Mouse (Mus musculus) liver, embryonic 11.5 days (tissue): ENCODE measurements around the gene Klhl20. TPM values are rescaled to one million over a fixed set of nuclear protein-coding genes. Genes with fewer than 3 reads are reported as not detected.
A peak's percentile ranks its signal among the peaks of the same experiment; 100 is the strongest.

Source experiments
- ATAC-seq: fragments of 200-750 bp; cut with Nextera tagmentation; replicated peaks from 2 replicates; pipeline ENCODE4 v1.8.0; 2017; ENCODE audit warnings: moderate number of reproducible peaks, mild to moderate bottlenecking, moderate TSS enrichment, moderate library complexity; ENCODE audit not compliant: low FRiP score
- DNase-seq: peaks from one replicate; pipeline ENCODE4 v3.0.0-alpha.2; 2017; ENCODE audit warnings: low spot score
- H3K27ac ChIP-seq: fragments of 300-500 bp; sonication (generic); 2 replicates; pipeline ENCODE4 v1.5.1; 2014; ENCODE audit warnings: mild to moderate bottlenecking, low read depth, low read length, control low read depth
- H3K27me3 ChIP-seq: fragments of 300-500 bp; sonication (generic); replicated peaks from 2 replicates; pipeline ENCODE4 v1.6.1; 2014; ENCODE audit warnings: low read length, mixed read lengths; ENCODE audit not compliant: control insufficient read depth, insufficient read depth
- H3K36me3 ChIP-seq: fragments of 300-500 bp; sonication (generic); 2 replicates; pipeline ENCODE4 v1.6.1; 2014; ENCODE audit warnings: mild to moderate bottlenecking, low read length, moderate library complexity, mixed read lengths; ENCODE audit not compliant: control insufficient read depth, insufficient read depth
- H3K4me1 ChIP-seq: fragments of 300-500 bp; sonication (generic); replicated peaks from 2 replicates; pipeline ENCODE4 v1.6.1; 2014; ENCODE audit warnings: low read length, mixed read lengths; ENCODE audit not compliant: control insufficient read depth, insufficient read depth
- H3K4me2 ChIP-seq: fragments of 300-500 bp; sonication (generic); 2 replicates; pipeline ENCODE4 v1.6.1; 2014; ENCODE audit warnings: mild to moderate bottlenecking, control low read depth, moderate library complexity
- H3K4me3 ChIP-seq: fragments of 300-500 bp; sonication (generic); 2 replicates; pipeline ENCODE4 v1.5.1; 2014; ENCODE audit warnings: low read depth, low read length, control low read depth
- H3K9ac ChIP-seq: fragments of 300-500 bp; sonication (generic); 2 replicates; pipeline ENCODE4 v1.6.1; 2014; ENCODE audit warnings: low read depth, low read length, control low read depth
- H3K9me3 ChIP-seq: fragments of 300-500 bp; sonication (generic); 2 replicates; pipeline ENCODE4 v1.6.1; 2016; ENCODE audit warnings: low read length, inconsistent platforms, mixed read lengths; ENCODE audit not compliant: control insufficient read depth
- WGBS: fragments of 180-500 bp; shearing (Covaris S2); extraction: QIAGEN DNeasy Blood & Tissue Kit; methylation state at CpG from one replicate; pipeline ENCODE4 v1.1.7; 2014; 5-methylcytosine and 5-hydroxymethylcytosine counted together
- polyA plus RNA-seq: library from polyadenylated mRNA; unstranded; fragments of >200 nt; fragmentation: Nextera tagmentation; extraction: Ambion mirVana; gene quantifications from 2 replicates; pipeline ENCODE4 v1.2.1, GENCODE M21; 2014

Gene Klhl20
- polyA plus RNA-seq, 1 experiment from 2014 or later: 14.6 TPM

GRCm38 (mm10) chr1:161046972-161047371 is 84.3 kb downstream of the Klhl20 start:
- H3K4me2 ChIP-seq: no peak overlapping the region
- H3K27me3 ChIP-seq: no peaks in the 10 kb centered on the region
- no peak overlapping the region for H3K27ac ChIP-seq
- no peaks in the 10 kb centered on the region for H3K9me3 ChIP-seq
- peaks cover 18% of the 10 kb centered on the region for H3K36me3 ChIP-seq
- H3K9ac ChIP-seq: no peak overlapping the region
- ATAC-seq (no peak), DNase-seq (no peak)
- 83% methylated on average over 3 of the region's 3 CpGs for WGBS
- H3K4me1 ChIP-seq: no peaks in the 10 kb centered on the region
- H3K4me3 ChIP-seq: no peak overlapping the region

- Histone ChIP-seq H3K4me2 (no peak overlapping the region), H3K27ac (no peak overlapping the region), H3K36me3 (peaks cover 27% of the 10 kb centered on the region), H3K9me3 (no peaks in the 10 kb centered on the region), H3K4me1 (0 out of 2 replicates have a peak, but pooled peaks cover 2% of the 10 kb centered on the region), H3K4me3 (no peak overlapping the region), H3K9ac (no peak overlapping the region), H3K27me3 (no peaks in the 10 kb centered on the region)
- 93% methylated on average over 7 of the region's 7 CpGs for WGBS
- ATAC-seq: no peak
- no peak for DNase-seq
Observed at GRCm38 (mm10) chr1:161041261-161042020, 89.9 kb downstream of the Klhl20 start.

- Histone ChIP-seq H3K36me3 (peaks cover 28% of the 10 kb centered on the region), H3K9me3 (no peaks in the 10 kb centered on the region), H3K4me3 (no peak overlapping the region), H3K9ac (no peak overlapping the region), H3K27ac (peak overlapping the region; percentile 19; the same call in 1 of the 2 replicates), H3K27me3 (no peaks in the 10 kb centered on the region), H3K4me2 (no peak overlapping the region), H3K4me1 (0 out of 2 replicates have a peak, but pooled peaks cover 2% of the 10 kb centered on the region)
- no peak for ATAC-seq
- DNase-seq: peak; percentile 39
Observed at GRCm38 (mm10) chr1:161040855-161041254, 90.5 kb downstream of the Klhl20 start.

- DNase-seq (no peak), ATAC-seq (peak; percentile 2; the same call in 1 of the 2 replicates)
- WGBS: 75% methylated on average over 1 of the region's 1 CpGs
- H3K9ac ChIP-seq: no peak overlapping the region
- H3K9me3 ChIP-seq: no peaks in the 10 kb centered on the region
- 0 out of 2 replicates have a peak, but pooled peaks cover 2% of the 10 kb centered on the region for H3K4me1 ChIP-seq
- no peak overlapping the region for H3K4me3 ChIP-seq
- H3K36me3 ChIP-seq: peaks cover 32% of the 10 kb centered on the region
- H3K4me2 ChIP-seq: no peak overlapping the region
- H3K27me3 ChIP-seq: no peaks in the 10 kb centered on the region
- H3K27ac ChIP-seq: peak overlapping the region; percentile 19; the same call in 1 of the 2 replicates
Observed at GRCm38 (mm10) chr1:161040426-161040770, 90.9 kb downstream of the Klhl20 start.

GRCm38 (mm10) chr1:161039741-161040425 is 91.4 kb downstream of the Klhl20 start:
- Histone ChIP-seq H3K4me1 (0 out of 2 replicates have a peak, but pooled peaks cover 2% of the 10 kb centered on the region), H3K27me3 (no peaks in the 10 kb centered on the region), H3K4me2 (no peak overlapping the region), H3K9ac (no peak overlapping the region), H3K9me3 (no peaks in the 10 kb centered on the region), H3K36me3 (peaks cover 32% of the 10 kb centered on the region), H3K27ac (peak overlapping the region; percentile 99), H3K4me3 (no peak overlapping the region)
- ATAC-seq (peak; percentile 69), DNase-seq (peak; percentile 74)
- 8% methylated on average over 3 of the region's 3 CpGs for WGBS

GRCm38 (mm10) chr1:161038968-161039721 is 92.2 kb downstream of the Klhl20 start:
- no peaks in the 10 kb centered on the region for H3K27me3 ChIP-seq
- DNase-seq: peak; percentile 64
- peak overlapping the region; percentile 99 for H3K27ac ChIP-seq
- 5% methylated on average over 3 of the region's 3 CpGs for WGBS
- H3K9me3 ChIP-seq: no peaks in the 10 kb centered on the region
- H3K36me3 ChIP-seq: peaks cover 32% of the 10 kb centered on the region
- H3K9ac ChIP-seq: peak overlapping the region; percentile 8; the same call in 1 of the 2 replicates
- peak overlapping the region; percentile 21; the same call in 1 of the 2 replicates for H3K4me3 ChIP-seq
- 0 out of 2 replicates have a peak, but pooled peaks cover 2% of the 10 kb centered on the region for H3K4me1 ChIP-seq
- H3K4me2 ChIP-seq: 0 out of 2 replicates have a peak overlapping the region, but pooled peaks have one; percentile 14
- peak; percentile 53 for ATAC-seq

Other genes starting within 250 kb of the Klhl20 start
- gene Rc3h1, start 225.1 kb downstream of the Klhl20 start, polyA plus RNA-seq: 5.6 and 5.9 TPM in 2 replicates
- 209 and 215 TPM in 2 replicates for gene Serpinc1, start 152.9 kb downstream of the Klhl20 start, polyA plus RNA-seq
- 3.4 and 4.8 TPM in 2 replicates for gene Zbtb37, start 96.7 kb downstream of the Klhl20 start, polyA plus RNA-seq
- gene Dars2, start 60.9 kb downstream of the Klhl20 start, polyA plus RNA-seq: 68.3 and 84.3 TPM in 2 replicates
- gene Cenpl, start 60.8 kb downstream of the Klhl20 start, polyA plus RNA-seq: 34.7 and 39.0 TPM in 2 replicates
- gene Ankrd45, start 11.2 kb upstream of the Klhl20 start, polyA plus RNA-seq: 0.53 and 0.74 TPM in 2 replicates
- gene Tex50, start 27.8 kb upstream of the Klhl20 start, polyA plus RNA-seq: not detected in 2 replicates
- 744 and 826 TPM in 2 replicates for gene Prdx6, start 119.7 kb upstream of the Klhl20 start, polyA plus RNA-seq